Mouse (Mus musculus): ENCODE data around the gene Mctp1.
"Not testable (repeated sequence)": the region's sequence is repeated elsewhere in the genome, so short reads cannot be mapped to it uniquely, and the experiment has no call there.

Mctp1 gene

DNA sequence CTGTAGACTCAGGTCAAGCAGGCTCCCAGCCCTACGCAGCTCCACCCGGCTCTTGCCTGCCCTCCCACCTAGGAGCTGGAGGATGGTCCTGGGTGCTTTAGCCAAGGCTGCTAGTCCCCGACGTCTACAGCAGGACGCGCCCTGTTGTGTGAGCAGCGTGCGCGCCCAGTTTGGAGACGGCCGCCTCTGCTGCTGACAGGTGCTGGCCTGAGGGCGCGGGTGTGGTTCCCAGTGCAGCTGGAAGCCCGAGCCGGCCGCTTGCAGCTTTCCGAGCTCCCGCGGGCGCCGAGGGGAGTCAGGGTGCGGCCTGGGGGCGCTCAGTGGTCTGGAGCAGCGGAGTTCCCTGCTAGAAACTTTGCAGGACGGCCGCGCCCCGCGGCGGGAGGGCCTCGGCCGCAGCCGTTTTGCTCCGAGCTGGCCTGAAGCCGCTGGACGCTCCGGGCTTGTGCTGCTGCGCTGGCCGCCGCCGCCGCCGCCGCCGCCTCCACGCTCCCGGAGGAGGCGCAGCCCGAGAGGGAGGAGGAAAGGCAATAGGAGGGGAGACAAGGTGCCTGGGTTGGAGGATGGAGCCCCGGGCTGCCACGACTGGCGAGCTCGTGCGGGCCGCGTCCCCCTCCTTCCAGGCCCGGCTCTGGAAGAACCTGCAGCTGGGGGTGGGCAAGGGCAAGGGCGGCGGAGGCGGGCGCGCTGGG lies at the start of gene Mctp1:
Mctp1 (plus strand) TSS at position 564 of the 692 bp plus-strand sequence.
- DNase-seq (ENCODE audit: low spot score in 2 of 2) = peak; percentile 40 to 48

- not testable (repeated sequence) for DNase-seq (ENCODE audit: low spot score in 2 of 2)
Observed at GRCm38 (mm10) chr13:76345941-76346340, 38.4 kb upstream of the Mctp1 start.

- DNase-seq (ENCODE audit: low spot score in 2 of 2) = peak in 1 of 2 experiments; percentile 2
Observed at GRCm38 (mm10) chr13:76358720-76359119, 25.6 kb upstream of the Mctp1 start.

- peak; percentile 68 for DNase-seq (ENCODE audit: low spot score in 2 of 2)
Observed at GRCm38 (mm10) chr13:76384664-76385435, 515 bp downstream of the Mctp1 start.

DNA sequence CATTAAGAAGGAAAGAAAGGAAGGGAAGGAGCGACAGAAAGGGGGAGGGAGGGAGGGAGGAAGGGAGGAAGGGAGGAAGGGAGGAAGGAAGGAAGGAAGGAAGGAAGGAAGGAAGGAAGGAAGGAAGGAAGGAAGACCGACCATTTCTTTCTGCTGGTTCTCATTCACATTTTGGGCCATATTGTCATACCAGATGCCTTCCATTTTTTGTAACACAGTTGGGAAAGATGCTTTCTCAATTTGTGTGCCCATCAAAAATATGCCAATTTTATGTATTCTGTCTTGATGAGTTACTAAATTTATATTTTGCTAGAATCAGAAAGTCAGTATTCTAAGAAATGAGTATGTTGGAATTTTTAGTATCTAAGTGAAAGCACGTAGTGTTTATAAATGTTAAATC lies 4.3 kb downstream of the Mctp1 start:
- DNase-seq (ENCODE audit: low spot score in 2 of 2) = no peak

- no peak for DNase-seq (ENCODE audit: low spot score in 2 of 2)
Observed at GRCm38 (mm10) chr13:76391920-76392319, 7.6 kb downstream of the Mctp1 start.

DNA sequence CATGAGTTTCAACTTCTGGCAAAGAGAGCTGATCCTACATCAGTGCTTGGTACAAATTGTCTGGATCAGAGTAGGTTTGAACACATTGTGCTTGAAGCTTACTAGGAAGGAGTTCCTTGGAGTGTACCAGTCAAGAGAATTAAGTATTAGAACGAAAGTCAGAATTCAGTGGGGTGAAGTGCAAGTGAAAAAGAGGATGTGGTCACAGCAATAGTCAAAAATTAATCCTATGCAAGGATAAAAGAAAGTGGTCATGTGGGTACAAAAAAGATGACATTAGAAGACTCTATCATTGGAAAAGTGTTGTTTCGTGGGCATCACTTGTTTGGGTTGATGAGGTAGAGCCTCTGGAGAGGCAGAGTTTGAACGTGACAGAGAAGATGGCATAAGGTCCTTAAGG lies 8.8 kb downstream of the Mctp1 start:
- DNase-seq (ENCODE audit: low spot score in 2 of 2) = no peak

GRCm38 (mm10) chr13:76395906-76396305 lies 11.6 kb downstream of the Mctp1 start:
- DNase-seq (ENCODE audit: low spot score in 2 of 2) = no peak

GRCm38 (mm10) chr13:76409296-76409695 lies 25.0 kb downstream of the Mctp1 start:
- no peak for DNase-seq (ENCODE audit: low spot score in 2 of 2)

DNA sequence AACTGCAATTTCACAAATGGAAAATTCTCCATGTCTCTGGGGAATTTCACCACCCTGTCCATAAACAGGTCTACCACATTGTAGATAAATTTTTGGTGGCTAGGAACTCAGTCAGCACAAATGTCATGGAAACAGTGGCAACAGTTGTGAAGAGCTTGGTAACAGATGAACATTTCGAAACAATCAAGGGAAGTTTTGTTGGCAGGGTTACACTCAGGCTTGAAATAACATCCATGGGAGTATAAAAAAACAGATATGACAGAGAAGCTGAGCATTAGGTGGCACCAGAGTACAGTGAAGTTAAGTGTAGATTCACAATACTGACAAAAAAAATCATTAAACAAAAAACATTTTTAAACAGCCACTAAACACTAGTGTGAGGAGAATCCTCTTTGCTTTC lies 26.3 kb downstream of the Mctp1 start:
- DNase-seq (ENCODE audit: low spot score in 2 of 2) = no peak

DNA sequence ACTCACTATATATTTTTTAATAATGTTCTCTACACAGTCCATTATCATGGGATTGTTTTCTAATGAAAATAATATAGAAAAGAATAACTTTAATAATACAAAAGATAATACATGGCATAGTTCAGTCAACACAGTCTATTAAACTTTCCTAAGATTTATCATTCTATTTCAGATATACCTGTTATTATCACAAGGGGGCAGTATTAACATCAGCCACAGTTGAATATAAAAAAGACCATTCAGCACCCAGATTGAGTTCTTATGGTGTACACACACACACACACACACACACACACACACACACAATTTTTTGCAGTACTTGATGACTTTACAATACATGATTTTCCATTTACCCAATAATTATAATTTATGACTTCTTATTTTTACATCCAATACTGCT lies 31.0 kb downstream of the Mctp1 start:
- no peak for DNase-seq (ENCODE audit: low spot score in 2 of 2)

- no peak for DNase-seq (ENCODE audit: low spot score in 2 of 2)
Observed at GRCm38 (mm10) chr13:76420111-76420510, 35.8 kb downstream of the Mctp1 start.

DNA sequence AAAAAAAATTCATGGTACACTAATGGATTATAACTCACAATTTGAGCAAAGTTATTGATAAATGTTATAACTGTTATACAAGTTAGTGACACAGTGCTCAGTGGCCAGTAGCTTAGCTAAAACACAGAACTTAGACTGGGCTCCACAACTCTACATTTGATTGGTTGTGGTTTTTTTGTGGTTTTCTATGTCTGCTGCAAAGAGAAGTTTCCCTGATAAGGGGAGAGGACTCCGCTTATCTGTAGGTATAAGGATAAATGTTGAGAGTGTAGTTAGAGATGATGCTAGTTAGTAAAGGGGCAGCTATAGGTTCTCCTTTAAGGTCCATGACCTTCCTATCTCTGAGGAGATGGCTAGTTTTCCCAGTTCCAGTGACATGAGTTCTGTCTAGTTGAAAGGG lies 36.7 kb downstream of the Mctp1 start:
- DNase-seq (ENCODE audit: low spot score in 2 of 2) = no peak

- DNase-seq (ENCODE audit: low spot score in 2 of 2) = no peak
Observed at GRCm38 (mm10) chr13:76422124-76422523, 37.8 kb downstream of the Mctp1 start.

- DNase-seq (ENCODE audit: low spot score in 2 of 2) = peak; percentile 28 to 58
Observed at GRCm38 (mm10) chr13:76429456-76429855, 45.1 kb downstream of the Mctp1 start.

DNA sequence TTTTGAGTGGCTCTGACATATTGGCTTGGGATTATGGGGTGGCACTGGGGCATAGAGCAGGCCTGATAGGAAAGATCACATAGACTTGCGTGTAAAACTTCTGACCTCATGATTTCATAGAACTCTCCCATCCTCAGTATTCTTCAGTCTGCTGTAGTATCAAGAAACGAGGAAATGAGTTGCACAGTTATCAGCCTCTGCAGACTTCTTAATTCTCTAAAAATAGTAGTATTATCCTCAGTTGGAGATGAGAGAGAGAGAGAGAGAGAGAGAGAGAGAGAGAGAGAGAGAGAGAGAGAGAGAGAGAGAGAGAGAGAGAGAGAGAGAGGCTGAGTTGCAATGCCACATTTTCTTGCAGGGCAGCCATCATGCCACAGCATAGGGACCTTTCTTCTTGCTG lies 45.6 kb downstream of the Mctp1 start:
- no peak for DNase-seq (ENCODE audit: low spot score in 2 of 2)

DNA sequence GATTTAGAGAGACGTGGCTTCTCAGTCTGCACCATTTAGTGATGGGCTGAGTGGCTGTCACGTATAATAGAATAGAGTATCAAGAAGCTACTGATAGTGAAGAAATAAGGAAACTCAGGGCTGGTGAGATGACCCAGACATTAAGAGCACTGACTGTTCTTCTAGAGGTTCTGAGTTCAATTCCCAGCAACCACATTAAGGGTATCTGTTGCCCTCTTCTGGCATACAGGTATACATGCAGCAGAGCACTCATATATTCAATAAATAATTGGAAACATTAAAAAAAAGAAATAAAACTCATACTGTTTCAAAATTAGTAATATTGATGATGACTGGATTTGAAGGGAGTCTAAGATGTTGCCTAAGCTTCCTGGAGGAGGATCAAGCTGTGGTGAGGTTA lies 47.6 kb downstream of the Mctp1 start:
- no peak for DNase-seq (ENCODE audit: low spot score in 2 of 2)

DNA sequence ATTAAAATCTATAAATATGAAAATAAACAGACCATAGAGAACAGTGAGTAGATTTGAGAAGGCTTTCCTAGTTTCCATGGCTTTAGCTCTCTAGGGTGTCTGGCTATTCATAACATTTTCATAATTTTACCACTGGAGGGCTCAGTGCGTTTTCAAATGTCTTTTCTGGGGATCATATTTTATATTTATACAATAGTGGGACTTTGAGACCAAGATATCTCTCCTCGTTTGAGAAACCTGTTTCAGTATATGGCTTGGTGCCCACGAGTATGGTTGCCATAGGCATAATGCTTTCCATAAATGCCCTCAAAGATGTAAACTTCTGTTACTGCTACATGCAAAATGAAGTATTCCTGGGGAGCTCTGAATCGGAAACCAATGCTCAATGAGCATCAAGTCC lies 49.1 kb downstream of the Mctp1 start:
- peak in 1 of 2 experiments; percentile 36 for DNase-seq (ENCODE audit: low spot score in 2 of 2)

DNA sequence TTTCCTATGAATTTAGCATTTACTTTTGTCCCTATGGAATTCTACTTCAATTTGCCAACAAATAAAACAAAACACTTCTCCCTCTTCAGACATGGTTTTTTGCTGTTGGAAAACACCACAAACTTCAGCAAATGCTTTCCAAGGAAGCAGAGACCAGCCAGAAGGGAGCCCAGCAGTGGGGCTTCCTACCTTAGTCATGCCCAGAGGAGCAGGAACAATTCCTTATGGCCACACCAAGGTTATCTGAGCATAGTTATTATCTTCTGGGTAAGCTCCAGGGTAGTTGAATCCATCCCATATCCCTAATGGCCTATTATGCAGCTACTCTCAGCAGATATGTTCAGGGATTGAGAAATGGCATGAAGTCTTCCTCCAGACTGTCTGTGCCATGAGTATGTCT lies 52.1 kb downstream of the Mctp1 start:
- no peak for DNase-seq (ENCODE audit: low spot score in 2 of 2)

- DNase-seq (ENCODE audit: low spot score in 2 of 2) = no peak
Observed at GRCm38 (mm10) chr13:76438765-76439164, 54.4 kb downstream of the Mctp1 start.

- DNase-seq (ENCODE audit: low spot score in 2 of 2) = no peak
Observed at GRCm38 (mm10) chr13:76446059-76446458, 61.7 kb downstream of the Mctp1 start.

- peak in 1 of 2 experiments; percentile 16 for DNase-seq (ENCODE audit: low spot score in 2 of 2)
Observed at GRCm38 (mm10) chr13:76447528-76447927, 63.2 kb downstream of the Mctp1 start.

- DNase-seq (ENCODE audit: low spot score in 2 of 2) = not testable (repeated sequence)
Observed at GRCm38 (mm10) chr13:76451526-76451925, 67.2 kb downstream of the Mctp1 start.
